Mouse (Mus musculus) hindbrain, embryonic 10.5 days (tissue): Measurements from ENCODE around the gene Olfr1221. TPM values are rescaled to one million over a fixed set of nuclear protein-coding genes. Genes with fewer than 3 reads are reported as not detected.
"Not testable (repeated sequence)": the region's sequence is repeated elsewhere in the genome, so short reads cannot be mapped to it uniquely, and the experiment has no call there.

Source experiments
- DNase-seq: peaks from one replicate; pipeline ENCODE4 v3.0.0-alpha.2; 2017; ENCODE audit warnings: low spot score
- H3K27ac ChIP-seq: fragments of 300-500 bp; sonication (generic); 2 replicates; pipeline ENCODE4 v1.5.1; 2016; ENCODE audit warnings: mild to moderate bottlenecking, moderate library complexity
- H3K27me3 ChIP-seq: fragments of 300-500 bp; sonication (generic); 2 replicates; pipeline ENCODE4 v1.6.1; 2016; ENCODE audit warnings: mild to moderate bottlenecking; ENCODE audit not compliant: poor library complexity, insufficient read depth, severe bottlenecking
- H3K36me3 ChIP-seq: fragments of 300-500 bp; sonication (generic); 2 replicates; pipeline ENCODE4 v1.6.1; 2016; ENCODE audit warnings: mild to moderate bottlenecking, moderate library complexity
- H3K4me1 ChIP-seq: fragments of 300-500 bp; sonication (generic); replicated peaks from 2 replicates; pipeline ENCODE4 v1.6.1; 2016; ENCODE audit warnings: mild to moderate bottlenecking
- H3K4me3 ChIP-seq: fragments of 300-500 bp; sonication (generic); 2 replicates; pipeline ENCODE4 v1.5.1; 2016; ENCODE audit warnings: mild to moderate bottlenecking, moderate library complexity
- H3K9me3 ChIP-seq: fragments of 300-500 bp; sonication (generic); 2 replicates; pipeline ENCODE4 v1.6.1; 2016; ENCODE audit warnings: mild to moderate bottlenecking, moderate library complexity
- WGBS: fragments of 180-500 bp; shearing (Covaris S2); methylation state at CpG from one replicate; pipeline ENCODE4 v1.1.7; 2016; 5-methylcytosine and 5-hydroxymethylcytosine counted together
- polyA plus RNA-seq: library from polyadenylated mRNA; unstranded; fragments of >200 nt; fragmentation: Nextera tagmentation; extraction: Ambion mirVana; gene quantifications from 2 replicates; pipeline ENCODE4 v1.2.1, GENCODE M21; 2016

Gene Olfr1221
- polyA plus RNA-seq = not detected in 2 replicates

- no peaks in the 10 kb centered on the region for H3K36me3 ChIP-seq
- no peaks in the 10 kb centered on the region for H3K4me1 ChIP-seq
- DNase-seq = no peak
- WGBS = 90% methylated on average over 2 of the region's 2 CpGs
- H3K4me3 ChIP-seq = no peak within 1 kb of the TSS
- H3K9me3 ChIP-seq = no peaks in the 10 kb centered on the region
- no peak within 1 kb of the TSS for H3K27ac ChIP-seq
- no peaks in the 10 kb centered on the region for H3K27me3 ChIP-seq
Measured at GRCm38 (mm10) chr2:89117183-89117582, at the start of gene Olfr1221. TSS of gene Olfr1221 (minus strand) at chr2:89117283.

- DNase-seq = not testable (repeated sequence)
Measured at GRCm38 (mm10) chr2:89164711-89165110, 47.6 kb upstream of the Olfr1221 start.

GRCm38 (mm10) chr2:89163991-89164390 lies 46.9 kb upstream of the Olfr1221 start, which contains the start of gene Olfr1224-ps1:
TSS of gene Olfr1224-ps1 (minus strand) at chr2:89164091.
- 94% methylated on average over 8 of the region's 8 CpGs for WGBS
- not testable (repeated sequence) for H3K4me3 ChIP-seq, H3K27ac ChIP-seq, H3K4me1 ChIP-seq, H3K36me3 ChIP-seq, H3K9me3 ChIP-seq, DNase-seq, H3K27me3 ChIP-seq

More at GRCm38 (mm10) chr2:89164711-89165110, 47.6 kb upstream of the Olfr1221 start:
- 92% methylated on average over 4 of the region's 4 CpGs for WGBS
- not testable (repeated sequence) for H3K4me3 ChIP-seq, H3K27ac ChIP-seq, H3K27me3 ChIP-seq, H3K36me3 ChIP-seq, H3K4me1 ChIP-seq, H3K9me3 ChIP-seq

- H3K27ac ChIP-seq = no peak within 1 kb of the TSS
- no peaks in the 10 kb centered on the region for H3K4me1 ChIP-seq
- no peaks in the 10 kb centered on the region for H3K27me3 ChIP-seq
- no peaks in the 10 kb centered on the region for H3K9me3 ChIP-seq
- no peak within 1 kb of the TSS for H3K4me3 ChIP-seq
- H3K36me3 ChIP-seq = no peaks in the 10 kb centered on the region
- DNase-seq = no peak
- 73% methylated on average over 1 of the region's 1 CpGs for WGBS
Measured at GRCm38 (mm10) chr2:89151460-89151859, 34.4 kb upstream of the Olfr1221 start, which contains the start of gene Olfr1223. TSS of gene Olfr1223 (minus strand) at chr2:89151560.

GRCm38 (mm10) chr2:89132954-89133353 lies 15.9 kb upstream of the Olfr1221 start, which contains the start of gene Olfr1222:
TSS of gene Olfr1222 (minus strand) at chr2:89133054.
- WGBS = 81% methylated on average over 3 of the region's 3 CpGs
- Histone ChIP-seq H3K4me3 (no peak within 1 kb of the TSS), H3K27me3 (no peaks in the 10 kb centered on the region), H3K27ac (no peak within 1 kb of the TSS), H3K9me3 (no peaks in the 10 kb centered on the region), H3K4me1 (no peaks in the 10 kb centered on the region), H3K36me3 (no peaks in the 10 kb centered on the region)
- no peak for DNase-seq

GRCm38 (mm10) chr2:89106735-89107134 lies 10.3 kb downstream of the Olfr1221 start, which contains the start of gene Olfr1220:
TSS of gene Olfr1220 (minus strand) at chr2:89106835.
- 86% methylated on average over 3 of the region's 3 CpGs for WGBS
- no peaks in the 10 kb centered on the region for H3K9me3 ChIP-seq
- no peak within 1 kb of the TSS for H3K4me3 ChIP-seq
- no peak for DNase-seq
- H3K27ac ChIP-seq = no peak within 1 kb of the TSS
- H3K4me1 ChIP-seq = no peaks in the 10 kb centered on the region
- no peaks in the 10 kb centered on the region for H3K27me3 ChIP-seq
- no peaks in the 10 kb centered on the region for H3K36me3 ChIP-seq

GRCm38 (mm10) chr2:89105651-89106050 lies 11.4 kb downstream of the Olfr1221 start:
- Histone ChIP-seq H3K4me1 (no peaks in the 10 kb centered on the region), H3K9me3 (no peaks in the 10 kb centered on the region), H3K36me3 (no peaks in the 10 kb centered on the region), H3K27ac (no peak overlapping the region), H3K4me3 (no peak overlapping the region), H3K27me3 (no peaks in the 10 kb centered on the region)
- no peak for DNase-seq

GRCm38 (mm10) chr2:89093848-89094247 lies 23.2 kb downstream of the Olfr1221 start:
- no peaks in the 10 kb centered on the region for H3K27me3 ChIP-seq
- H3K27ac ChIP-seq = no peak overlapping the region
- no peaks in the 10 kb centered on the region for H3K36me3 ChIP-seq
- H3K4me1 ChIP-seq = no peaks in the 10 kb centered on the region
- DNase-seq = no peak
- H3K9me3 ChIP-seq = no peaks in the 10 kb centered on the region
- WGBS = 100% methylated on average over 1 of the region's 1 CpGs
- no peak overlapping the region for H3K4me3 ChIP-seq

- no peaks in the 10 kb centered on the region for H3K9me3 ChIP-seq
- no peak within 1 kb of the TSS for H3K27ac ChIP-seq
- no peaks in the 10 kb centered on the region for H3K27me3 ChIP-seq
- DNase-seq = no peak
- WGBS = 72% methylated on average over 1 of the region's 1 CpGs
- no peak within 1 kb of the TSS for H3K4me3 ChIP-seq
- no peaks in the 10 kb centered on the region for H3K36me3 ChIP-seq
- no peaks in the 10 kb centered on the region for H3K4me1 ChIP-seq
Measured at GRCm38 (mm10) chr2:89083413-89083812, 33.7 kb downstream of the Olfr1221 start, which contains the start of gene Olfr1219. TSS of gene Olfr1219 (minus strand) at chr2:89083513.

- H3K27me3 ChIP-seq = no peaks in the 10 kb centered on the region
Measured at GRCm38 (mm10) chr2:89081487-89081886, 35.6 kb downstream of the Olfr1221 start.

GRCm38 (mm10) chr2:89061087-89061486 lies 56.0 kb downstream of the Olfr1221 start, which contains the start of gene Olfr1218:
TSS of gene Olfr1218 (minus strand) at chr2:89061187.
- Histone ChIP-seq H3K27me3 (no peaks in the 10 kb centered on the region), H3K4me3 (no peak within 1 kb of the TSS), H3K4me1 (no peaks in the 10 kb centered on the region), H3K27ac (no peak within 1 kb of the TSS), H3K36me3 (no peaks in the 10 kb centered on the region), H3K9me3 (no peaks in the 10 kb centered on the region)
- DNase-seq = no peak

More at GRCm38 (mm10) chr2:89081487-89081886, 35.6 kb downstream of the Olfr1221 start:
- no peaks in the 10 kb centered on the region for H3K4me1 ChIP-seq
- H3K4me3 ChIP-seq = no peak overlapping the region
- H3K27ac ChIP-seq = no peak overlapping the region
- no peaks in the 10 kb centered on the region for H3K9me3 ChIP-seq
- no peak for DNase-seq
- no peaks in the 10 kb centered on the region for H3K36me3 ChIP-seq
